Comparison of ENCODE assay signal across 1 mouse cellular context in the genomic region with DNA sequence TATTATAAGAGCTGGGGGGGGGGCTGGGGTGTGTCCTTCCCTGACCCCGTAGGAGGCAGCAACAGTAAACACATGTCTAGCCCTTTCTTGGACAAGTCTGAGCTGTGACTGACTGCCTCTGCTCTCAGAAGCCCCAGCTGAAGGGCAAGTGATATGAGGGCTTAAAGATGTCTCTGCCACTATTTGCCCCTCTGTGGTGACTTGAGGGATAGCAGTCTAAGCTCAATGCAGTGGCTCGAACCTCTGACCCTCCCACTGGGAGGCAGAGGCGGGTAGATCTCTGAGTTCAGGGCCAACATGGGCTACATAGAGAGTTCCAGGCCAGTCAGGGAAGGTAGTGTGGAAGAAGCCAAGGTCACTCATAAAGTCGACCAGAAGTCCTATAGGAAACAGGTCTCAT.
TF ChIP-seq lines count a peak whose summit lies in the region.

No protein-coding gene starts in this region.

TF ChIP-seq in CH12.LX, 34 proteins besides CTCF, POLR2A, EP300 and RAD21:
- no peak for TF ChIP-seq ZMIZ1 (IDR thresholded peaks at IDR 0.05; ENCODE audit: low read depth, low read length)
- peak; percentile 50 for TF ChIP-seq SMC3 (IDR thresholded peaks at IDR 0.05; ENCODE audit: low read depth, low read length)
